Mouse (Mus musculus) layer of hippocampus, postnatal 14 days (tissue): ENCODE results near the gene Popdc3. TPM values are rescaled to one million over a fixed set of nuclear protein-coding genes. Genes with fewer than 3 reads are reported as not detected.
"Not testable (repeated sequence)": the region's sequence is repeated elsewhere in the genome, so short reads cannot be mapped to it uniquely, and the experiment has no call there.

Experiments used
- DNase-seq, 2 experiments: peaks; one replicate each; pipeline ENCODE4 v3.0.0; 2021 to 2022; ENCODE audit warnings: low spot score in 2 of 2, mixed read lengths in 1 of 2
- total RNA-seq, 2 experiments: library from RNA; stranded (reverse); gene quantifications; 2 replicates each; pipeline ENCODE4 v1.2.3; 2021

Popdc3 gene
- total RNA-seq, 2 experiments from 2014 or later, result 7.5 to 8.5 TPM

DNA sequence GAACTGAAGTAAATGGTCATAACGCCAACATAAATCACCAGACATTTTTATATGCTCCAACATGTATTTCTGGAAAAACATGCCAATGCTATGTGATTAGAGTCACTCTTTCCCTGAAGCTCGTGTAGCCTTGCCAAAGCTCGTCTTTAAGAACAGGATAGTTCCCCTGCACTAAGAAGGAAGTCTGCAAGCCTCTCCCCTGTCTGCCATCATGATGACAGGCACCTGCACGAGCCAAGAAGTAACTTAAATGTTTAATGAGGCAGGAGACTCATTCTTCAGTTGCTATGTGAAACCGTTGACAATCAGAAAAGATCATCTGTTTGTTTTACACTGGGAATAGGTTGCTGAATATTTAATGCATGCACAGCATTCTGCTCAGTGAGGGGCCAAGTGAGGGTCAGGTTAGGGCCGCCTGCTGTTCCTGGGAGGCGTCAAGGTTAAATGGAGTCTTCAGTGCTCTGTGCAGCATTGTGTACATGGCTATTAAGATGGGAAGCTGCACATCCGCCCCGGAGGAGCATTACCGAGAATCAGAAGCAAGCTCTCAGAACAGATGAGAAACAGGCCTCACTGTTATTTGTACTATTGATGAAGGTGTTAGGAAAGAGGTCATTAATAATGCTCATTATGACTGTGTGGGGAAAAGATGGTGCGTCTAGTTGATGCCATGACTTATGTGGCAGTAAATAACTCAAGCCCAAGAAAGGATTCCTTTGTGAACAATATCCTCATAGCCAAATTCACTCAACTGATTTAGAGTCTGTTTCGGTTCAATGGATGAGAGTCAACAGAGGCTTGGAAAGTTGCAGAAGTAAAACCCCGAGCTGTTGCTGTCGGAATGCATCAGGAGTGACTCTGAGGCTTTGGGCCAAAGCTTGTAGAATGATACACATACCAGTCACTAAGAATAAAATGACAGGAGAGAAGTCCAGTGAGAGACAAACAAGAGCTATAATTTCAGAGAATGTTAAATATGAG lies 15.7 kb downstream of the Popdc3 start:
- DNase-seq, result no peak

DNA sequence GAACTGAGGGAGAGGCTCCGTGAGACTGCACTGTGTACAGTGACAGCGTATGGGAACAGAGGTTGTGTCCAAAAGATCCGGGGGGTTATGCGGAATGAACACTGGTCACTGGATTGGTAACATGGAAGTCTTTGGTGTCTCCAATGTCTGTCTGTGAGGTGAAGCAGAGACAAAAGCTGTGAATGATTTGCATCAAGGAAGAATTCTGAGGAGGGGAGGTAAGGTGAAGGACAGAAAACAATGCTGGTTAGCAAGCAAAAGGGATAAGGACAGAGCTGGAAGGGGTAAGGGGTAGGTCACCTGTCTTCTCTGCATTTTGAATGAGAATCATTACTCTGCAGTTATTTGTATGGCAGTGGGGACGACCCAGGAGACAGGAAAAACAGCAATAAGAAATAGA lies 16.6 kb downstream of the Popdc3 start:
- DNase-seq, result no peak

DNA sequence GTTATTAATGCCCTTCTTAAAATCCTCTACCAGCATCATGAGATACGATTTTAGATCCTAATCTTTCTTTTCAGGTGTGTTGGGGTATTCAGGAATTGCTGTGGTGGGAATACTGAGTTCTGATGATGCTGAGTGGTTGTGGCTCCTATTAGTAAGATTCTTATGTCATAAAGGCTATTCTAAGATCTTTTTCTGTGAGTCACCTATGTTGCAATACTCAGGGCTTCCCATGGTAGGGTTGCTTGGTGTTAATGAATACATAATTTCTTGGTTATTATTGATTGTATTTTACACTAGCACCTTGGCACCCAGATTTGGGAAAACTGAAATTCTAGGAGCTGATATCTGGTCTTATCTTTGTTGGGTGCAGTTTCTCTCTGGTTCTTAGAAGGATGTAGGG lies 26.7 kb downstream of the Popdc3 start:
- DNase-seq, result no peak

DNA sequence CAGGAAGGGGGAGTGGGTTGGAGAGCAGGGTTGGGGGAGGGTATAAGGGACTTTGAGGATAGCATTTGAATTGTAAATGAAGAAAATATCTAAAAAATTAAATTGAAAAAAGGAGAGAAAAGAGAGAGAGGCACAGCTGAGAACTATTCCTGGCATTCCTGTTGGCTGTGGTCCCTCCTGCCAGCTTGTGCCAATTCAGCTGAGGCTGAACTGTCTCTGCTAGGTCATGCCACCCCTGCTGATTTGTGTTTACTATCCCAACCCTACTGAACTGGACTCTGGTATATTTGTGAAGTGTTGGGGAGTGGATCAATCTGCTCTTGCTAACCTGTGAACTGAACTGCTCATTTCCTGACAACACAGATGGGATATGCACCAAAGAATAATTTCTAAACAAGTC lies 32.3 kb downstream of the Popdc3 start:
- no peak for DNase-seq

DNA sequence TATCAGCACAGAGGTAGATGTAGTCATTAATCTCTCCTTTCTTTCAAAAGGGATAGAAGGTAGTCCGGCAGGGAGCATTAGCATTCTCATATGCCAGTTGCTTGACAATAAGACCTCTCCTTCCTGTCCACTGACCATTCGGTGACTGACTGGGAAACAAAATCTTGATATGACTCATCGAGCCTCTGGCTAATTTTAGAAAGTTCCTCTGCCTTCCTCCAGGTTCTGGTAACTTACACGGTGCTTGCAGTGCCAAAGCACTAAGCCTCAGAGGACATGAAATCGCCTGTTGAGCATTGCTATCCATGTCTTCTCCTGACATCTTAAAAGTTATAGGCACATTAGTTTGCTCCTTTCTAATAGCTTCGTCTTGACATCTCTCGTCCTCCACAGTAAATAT lies 38.8 kb downstream of the Popdc3 start:
- DNase-seq, result no peak

- DNase-seq, result no peak
Observed at GRCm38 (mm10) chr10:45229954-45230353, 52.1 kb downstream of the Popdc3 start.

DNA sequence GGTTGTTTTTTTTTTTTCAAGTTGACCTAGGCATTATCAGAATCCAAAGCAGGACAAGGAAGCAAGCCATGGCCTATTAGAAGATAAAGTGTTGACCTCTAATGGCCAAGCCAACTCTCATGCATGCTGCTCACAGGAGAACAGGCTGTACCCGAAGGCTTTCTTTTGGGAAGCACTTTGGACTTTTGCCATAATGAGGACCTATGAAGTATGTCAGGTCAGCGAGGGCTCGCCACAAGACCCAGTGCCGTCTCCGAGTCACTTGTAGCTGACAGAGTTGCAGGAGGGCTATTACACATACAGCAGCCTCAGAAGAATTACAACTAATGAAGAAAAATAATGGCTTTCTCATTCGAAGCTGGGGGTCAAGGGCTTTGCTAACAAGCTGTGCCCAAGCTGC lies 55.5 kb downstream of the Popdc3 start:
- no peak for DNase-seq

- DNase-seq, result no peak
Observed at GRCm38 (mm10) chr10:45236304-45236703, 58.4 kb downstream of the Popdc3 start.

DNA sequence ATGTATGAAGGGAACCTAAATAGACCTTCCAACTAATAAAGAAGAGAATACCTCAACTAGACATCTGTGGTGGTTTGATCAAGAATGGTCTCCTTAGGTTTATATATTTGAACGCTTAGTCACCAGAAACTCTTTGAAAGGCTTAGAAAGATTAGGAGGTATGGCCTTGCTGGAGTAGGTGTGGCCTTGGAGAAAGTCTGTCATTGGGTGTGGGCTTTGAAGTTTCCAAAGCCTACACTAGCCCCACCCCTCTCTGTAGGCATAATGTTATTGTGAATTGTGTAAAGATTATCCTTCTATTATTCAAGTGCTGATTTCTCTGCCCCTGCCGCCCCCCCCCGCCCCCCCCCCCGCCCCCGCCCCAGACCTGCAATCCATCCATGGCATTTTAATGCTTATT lies 59.6 kb downstream of the Popdc3 start:
- no peak for DNase-seq

DNA sequence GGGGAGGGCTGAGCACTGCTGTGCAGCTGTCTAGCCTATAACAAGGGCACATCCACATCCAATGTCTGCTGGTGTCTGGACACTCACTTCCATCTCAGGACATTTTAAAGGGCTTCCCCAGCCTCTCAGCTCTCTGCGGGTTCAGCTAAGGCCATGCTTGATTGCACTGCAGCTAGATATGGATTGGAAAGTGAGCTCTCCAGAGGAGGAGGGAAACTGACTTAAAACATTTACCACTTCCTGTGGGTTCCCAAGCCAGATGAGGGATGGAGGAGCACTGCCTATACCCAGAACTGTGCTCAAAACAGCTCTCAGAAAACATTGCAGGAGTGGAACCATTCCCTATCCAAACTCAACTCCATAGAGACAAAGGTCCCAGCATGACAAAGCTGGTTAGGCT lies 82.6 kb downstream of the Popdc3 start:
- DNase-seq, result no peak

DNA sequence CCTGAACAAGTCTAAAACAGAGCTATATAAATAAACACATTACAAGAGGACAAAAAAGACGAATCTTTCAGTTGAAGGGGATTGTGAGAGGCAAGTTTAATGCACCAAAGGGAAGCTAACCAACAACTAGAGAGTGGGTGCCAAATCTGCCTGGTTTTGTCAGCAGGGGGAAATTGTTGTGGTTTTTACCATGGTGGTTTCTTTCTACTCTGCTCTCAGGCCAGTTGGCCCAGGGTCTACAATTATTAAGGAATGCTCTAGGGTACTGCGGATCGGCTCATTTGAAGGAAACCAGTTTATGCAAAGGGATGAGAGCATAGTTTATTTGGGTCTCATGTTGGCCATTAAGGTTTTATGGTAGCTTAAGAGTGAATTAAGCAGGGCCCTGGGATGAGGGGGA lies 84.2 kb downstream of the Popdc3 start:
- DNase-seq, result no peak

DNA sequence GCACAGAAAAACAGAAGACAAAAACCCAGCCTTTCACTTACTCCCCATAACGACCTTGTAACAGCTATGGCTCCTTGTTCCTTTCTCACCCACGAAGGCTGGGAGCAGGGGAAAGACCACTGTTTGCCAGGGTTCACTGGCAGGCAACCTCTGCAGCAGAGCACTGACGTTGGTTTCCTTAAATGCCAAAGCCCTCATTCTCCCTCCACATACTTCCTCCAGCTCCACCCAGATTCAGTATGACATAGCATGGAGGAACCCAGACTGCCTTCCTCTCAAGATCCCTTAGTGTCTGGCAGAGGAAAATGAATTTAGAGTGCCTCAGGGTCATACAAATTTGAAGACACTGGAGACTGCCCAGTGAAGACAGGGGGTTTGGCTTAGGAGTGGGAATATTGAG lies 98.6 kb downstream of the Popdc3 start:
- no peak for DNase-seq

GRCm38 (mm10) chr10:45276995-45277394 lies 99.1 kb downstream of the Popdc3 start:
- DNase-seq, result no peak

GRCm38 (mm10) chr10:45285651-45286050 lies 107.8 kb downstream of the Popdc3 start:
- DNase-seq, result no peak

DNA sequence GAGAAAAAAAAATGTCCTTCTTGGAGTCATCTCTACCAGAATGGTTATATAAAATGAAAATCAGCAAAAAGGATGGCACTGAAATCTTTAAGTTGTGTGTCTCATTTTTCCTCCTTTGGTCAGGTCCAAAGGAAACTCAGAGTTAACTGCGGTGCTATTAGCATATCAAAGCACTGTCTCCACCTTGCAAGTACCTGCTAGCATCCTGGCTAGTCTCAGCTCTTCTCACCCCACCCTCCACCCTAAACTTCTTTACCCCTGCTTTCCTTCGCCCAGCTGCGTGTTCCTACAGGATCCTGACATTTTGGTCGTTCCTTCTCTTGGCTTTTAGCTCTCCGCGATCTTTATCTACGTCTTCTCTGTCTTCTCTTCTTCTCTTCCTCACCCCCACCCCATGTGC lies 110.5 kb downstream of the Popdc3 start:
- no peak for DNase-seq

- peak in 1 of 2 experiments; percentile 22 for DNase-seq
Observed at GRCm38 (mm10) chr10:45289218-45290105, 111.6 kb downstream of the Popdc3 start.

- DNase-seq, result no peak
Observed at GRCm38 (mm10) chr10:45290618-45291017, 112.7 kb downstream of the Popdc3 start.

GRCm38 (mm10) chr10:45292159-45292558 lies 114.3 kb downstream of the Popdc3 start:
- not testable (repeated sequence) for DNase-seq

DNA sequence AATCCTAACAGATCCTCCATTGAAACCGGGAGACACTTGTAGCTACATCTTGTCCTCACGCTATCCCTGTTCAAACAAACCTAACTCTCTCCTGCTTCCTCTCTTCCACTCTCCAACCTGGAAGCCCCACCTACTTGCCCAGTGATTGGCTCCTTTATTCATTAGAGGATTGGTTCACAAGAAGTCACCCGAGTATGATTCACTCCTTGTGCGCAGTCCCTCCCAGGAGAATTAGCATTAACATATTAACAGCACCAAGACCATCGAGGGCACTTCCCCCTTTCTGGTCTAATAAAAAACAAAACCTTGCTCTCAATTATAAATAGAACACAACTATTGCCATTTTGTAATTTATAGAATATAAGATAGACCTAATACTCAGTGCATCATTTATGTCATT lies 117.2 kb downstream of the Popdc3 start:
- no peak for DNase-seq

DNA sequence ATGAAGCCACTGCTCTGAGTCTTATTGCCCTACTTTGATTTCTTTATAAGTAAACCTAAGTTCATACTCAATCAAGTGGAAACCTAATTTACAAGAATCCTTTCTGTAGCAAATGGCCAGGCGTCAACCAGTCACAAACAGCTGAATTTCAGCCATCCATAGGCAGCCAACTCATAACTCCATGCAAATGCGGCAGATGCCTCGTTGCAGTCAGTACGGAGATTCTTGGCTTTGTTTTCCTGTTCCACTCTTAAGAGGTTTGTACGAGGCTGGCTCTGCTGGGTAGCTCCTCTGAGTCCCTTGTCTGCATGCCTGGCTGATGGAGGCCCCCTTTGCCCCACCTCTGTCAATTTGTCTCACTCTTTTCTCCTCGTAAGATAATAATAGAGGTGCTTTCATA lies 120.6 kb downstream of the Popdc3 start:
- DNase-seq, result no peak

DNA sequence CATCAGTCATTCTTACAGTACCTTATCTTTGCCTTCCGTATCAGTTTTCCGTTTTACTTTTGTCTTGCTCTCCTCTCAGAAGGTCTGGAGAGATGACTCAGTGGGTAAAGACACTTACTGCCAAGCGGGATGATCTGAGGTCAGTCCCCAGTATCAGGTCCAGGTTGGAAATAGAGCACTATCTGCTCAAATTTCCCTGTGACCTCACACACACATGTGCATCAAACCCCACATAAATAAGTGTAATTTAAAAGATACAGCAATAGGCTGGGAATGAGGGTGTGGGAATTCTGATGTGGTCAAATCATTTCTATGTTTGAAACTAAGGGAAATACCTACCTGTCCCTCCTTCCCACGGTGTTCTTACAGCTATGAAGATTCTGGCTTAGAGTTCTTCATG lies 121.6 kb downstream of the Popdc3 start:
- no peak for DNase-seq
